Mouse (Mus musculus): ENCODE results near the gene Hist1h4b. TPM values are rescaled to one million over a fixed set of nuclear protein-coding genes. Genes with fewer than 3 reads are reported as not detected.
"Not testable (repeated sequence)": the region's sequence is repeated elsewhere in the genome, so short reads cannot be mapped to it uniquely, and the experiment has no call there.

The Hist1h4b gene
- polyA plus RNA-seq, 1 experiment from 2014 or later, result 2.1 TPM

GRCm38 (mm10) chr13:23760240-23760971 lies 3.6 kb downstream of the Hist1h4b start:
- H3K9ac ChIP-seq (ENCODE audit: low read depth, low read length), result peak overlapping the region; percentile 64
- peaks cover 26% of the 10 kb centered on the region for H3K4me1 ChIP-seq (ENCODE audit: control insufficient read depth, insufficient read depth, low read length)
- 1% methylated on average over 20 of the region's 27 CpGs for WGBS
- no peaks in the 10 kb centered on the region for H3K36me3 ChIP-seq (ENCODE audit: control insufficient read depth, insufficient read depth, low read length)
- no peaks in the 10 kb centered on the region for H3K9me3 ChIP-seq (ENCODE audit: control insufficient read depth, low read length)
- H3K4me2 ChIP-seq (ENCODE audit: low read depth, low read length), result peak overlapping the region; percentile 65
- H3K4me3 ChIP-seq (ENCODE audit: low read length), result peak overlapping the region; percentile 50
- H3K27me3 ChIP-seq (replicated peaks; ENCODE audit: control insufficient read depth, insufficient read depth, low read length), result no peaks in the 10 kb centered on the region
- H3K27ac ChIP-seq (ENCODE audit: low read length), result peak overlapping the region; percentile 93
- no peak; the same call in 1 of the 2 replicates for ATAC-seq

GRCm38 (mm10) chr13:23760972-23761864 lies 4.4 kb downstream of the Hist1h4b start, which contains the start of gene Hist1h4a:
Gene Hist1h4a, minus strand, starts transcription at chr13:23761230.
- under 1% methylated on average over 64 of the region's 72 CpGs for WGBS
- Histone ChIP-seq H3K36me3 (ENCODE audit: control insufficient read depth, insufficient read depth, low read length) (no peaks in the 10 kb centered on the region), H3K9me3 (ENCODE audit: control insufficient read depth, low read length) (no peaks in the 10 kb centered on the region), H3K27me3 (replicated peaks; ENCODE audit: control insufficient read depth, insufficient read depth, low read length) (no peaks in the 10 kb centered on the region), H3K4me1 (ENCODE audit: control insufficient read depth, insufficient read depth, low read length) (peaks cover 26% of the 10 kb centered on the region), H3K4me2 (ENCODE audit: low read depth, low read length) (peak within 1 kb of the TSS; percentile 89), H3K27ac (ENCODE audit: low read length) (peak within 1 kb of the TSS; percentile 93), H3K4me3 (ENCODE audit: low read length) (peak within 1 kb of the TSS; percentile 50), H3K9ac (ENCODE audit: low read depth, low read length) (peak within 1 kb of the TSS; percentile 69)
- ATAC-seq, result peak; percentile 68

- WGBS, result under 1% methylated on average over 27 of the region's 52 CpGs
- not testable (repeated sequence) for H3K27me3 ChIP-seq (replicated peaks; ENCODE audit: control insufficient read depth, insufficient read depth, low read length); H3K9me3 ChIP-seq (ENCODE audit: control insufficient read depth, low read length); H3K36me3 ChIP-seq (ENCODE audit: control insufficient read depth, insufficient read depth, low read length)
- peak within 1 kb of the TSS; percentile 97 for H3K27ac ChIP-seq (ENCODE audit: low read length)
- H3K4me1 ChIP-seq (ENCODE audit: control insufficient read depth, insufficient read depth, low read length), result peaks cover 26% of the 10 kb centered on the region
- H3K4me2 ChIP-seq (ENCODE audit: low read depth, low read length), result peak within 1 kb of the TSS; percentile 89
- peak; percentile 66 for ATAC-seq
- peak within 1 kb of the TSS; percentile 53 for H3K4me3 ChIP-seq (ENCODE audit: low read length)
- peak within 1 kb of the TSS; percentile 69 for H3K9ac ChIP-seq (ENCODE audit: low read depth, low read length)
Observed at GRCm38 (mm10) chr13:23761871-23762821, 5.3 kb downstream of the Hist1h4b start, which contains the start of gene Hist1h3a. Gene Hist1h3a, minus strand, starts transcription at chr13:23762386.

GRCm38 (mm10) chr13:23763242-23763585 lies 6.4 kb downstream of the Hist1h4b start:
- 1% methylated on average over 10 of the region's 10 CpGs for WGBS
- H3K4me1 ChIP-seq (ENCODE audit: control insufficient read depth, insufficient read depth, low read length), result peaks cover 22% of the 10 kb centered on the region
- peak overlapping the region; percentile 53 for H3K4me3 ChIP-seq (ENCODE audit: low read length)
- no peaks in the 10 kb centered on the region for H3K36me3 ChIP-seq (ENCODE audit: control insufficient read depth, insufficient read depth, low read length)
- no peaks in the 10 kb centered on the region for H3K9me3 ChIP-seq (ENCODE audit: control insufficient read depth, low read length)
- H3K4me2 ChIP-seq (ENCODE audit: low read depth, low read length), result peak overlapping the region; percentile 89
- H3K27me3 ChIP-seq (replicated peaks; ENCODE audit: control insufficient read depth, insufficient read depth, low read length), result no peaks in the 10 kb centered on the region
- H3K9ac ChIP-seq (ENCODE audit: low read depth, low read length), result peak overlapping the region; percentile 60
- peak overlapping the region; percentile 97 for H3K27ac ChIP-seq (ENCODE audit: low read length)
- no peak for ATAC-seq

GRCm38 (mm10) chr13:23763586-23764323 lies 6.9 kb downstream of the Hist1h4b start, which contains the start of gene Hist1h1a:
Gene Hist1h1a, plus strand, starts transcription at chr13:23763666.
- Histone ChIP-seq H3K27me3 (replicated peaks; ENCODE audit: control insufficient read depth, insufficient read depth, low read length) (no peaks in the 10 kb centered on the region), H3K36me3 (ENCODE audit: control insufficient read depth, insufficient read depth, low read length) (no peaks in the 10 kb centered on the region), H3K27ac (ENCODE audit: low read length) (peak within 1 kb of the TSS; percentile 97), H3K4me2 (ENCODE audit: low read depth, low read length) (peak within 1 kb of the TSS; percentile 89), H3K9ac (ENCODE audit: low read depth, low read length) (peak within 1 kb of the TSS; percentile 73), H3K9me3 (ENCODE audit: control insufficient read depth, low read length) (no peaks in the 10 kb centered on the region), H3K4me1 (ENCODE audit: control insufficient read depth, insufficient read depth, low read length) (peaks cover 22% of the 10 kb centered on the region), H3K4me3 (ENCODE audit: low read length) (peak within 1 kb of the TSS; percentile 53)
- peak; percentile 69 for ATAC-seq
- WGBS, result 4% methylated on average over 34 of the region's 34 CpGs

GRCm38 (mm10) chr13:23764324-23765171 lies 7.7 kb downstream of the Hist1h4b start:
- H3K4me2 ChIP-seq (ENCODE audit: low read depth, low read length), result peak overlapping the region; percentile 89
- H3K4me3 ChIP-seq (ENCODE audit: low read length), result peak overlapping the region; percentile 53
- WGBS, result 37% methylated on average over 12 of the region's 12 CpGs
- peak overlapping the region; percentile 97 for H3K27ac ChIP-seq (ENCODE audit: low read length)
- H3K4me1 ChIP-seq (ENCODE audit: control insufficient read depth, insufficient read depth, low read length), result peaks cover 22% of the 10 kb centered on the region
- no peaks in the 10 kb centered on the region for H3K27me3 ChIP-seq (replicated peaks; ENCODE audit: control insufficient read depth, insufficient read depth, low read length)
- peak overlapping the region; percentile 73 for H3K9ac ChIP-seq (ENCODE audit: low read depth, low read length)
- no peak for ATAC-seq
- no peaks in the 10 kb centered on the region for H3K9me3 ChIP-seq (ENCODE audit: control insufficient read depth, low read length)
- no peaks in the 10 kb centered on the region for H3K36me3 ChIP-seq (ENCODE audit: control insufficient read depth, insufficient read depth, low read length)

GRCm38 (mm10) chr13:23765172-23765513 lies 8.3 kb downstream of the Hist1h4b start:
- ATAC-seq, result no peak
- Histone ChIP-seq H3K27ac (ENCODE audit: low read length) (no peak overlapping the region), H3K27me3 (replicated peaks; ENCODE audit: control insufficient read depth, insufficient read depth, low read length) (no peaks in the 10 kb centered on the region), H3K36me3 (ENCODE audit: control insufficient read depth, insufficient read depth, low read length) (no peaks in the 10 kb centered on the region), H3K4me2 (ENCODE audit: low read depth, low read length) (no peak overlapping the region), H3K9ac (ENCODE audit: low read depth, low read length) (no peak overlapping the region), H3K4me1 (ENCODE audit: control insufficient read depth, insufficient read depth, low read length) (peaks cover 18% of the 10 kb centered on the region), H3K9me3 (ENCODE audit: control insufficient read depth, low read length) (no peaks in the 10 kb centered on the region), H3K4me3 (ENCODE audit: low read length) (no peak overlapping the region)
- WGBS, result 75% methylated on average over 1 of the region's 1 CpGs

- Histone ChIP-seq H3K4me3 (ENCODE audit: low read length) (no peak overlapping the region), H3K4me1 (ENCODE audit: control insufficient read depth, insufficient read depth, low read length) (peaks cover 14% of the 10 kb centered on the region), H3K9ac (ENCODE audit: low read depth, low read length) (no peak overlapping the region), H3K27ac (ENCODE audit: low read length) (no peak overlapping the region), H3K27me3 (replicated peaks; ENCODE audit: control insufficient read depth, insufficient read depth, low read length) (no peaks in the 10 kb centered on the region), H3K4me2 (ENCODE audit: low read depth, low read length) (no peak overlapping the region), H3K9me3 (ENCODE audit: control insufficient read depth, low read length) (no peaks in the 10 kb centered on the region), H3K36me3 (ENCODE audit: control insufficient read depth, insufficient read depth, low read length) (no peaks in the 10 kb centered on the region)
- ATAC-seq, result no peak
Observed at GRCm38 (mm10) chr13:23766772-23767171, 10.0 kb downstream of the Hist1h4b start.
